Mouse (Mus musculus): ENCODE results near the gene Tcte1. TPM values are rescaled to one million over a fixed set of nuclear protein-coding genes. Genes with fewer than 3 reads are reported as not detected.

The Tcte1 gene
- polyA plus RNA-seq, 1 experiment, result not detected

- H3K4me1 ChIP-seq (ENCODE audit: control insufficient read depth, insufficient read depth, insufficient read length, low read length), result peaks cover 10% of the 10 kb centered on the region
- no peak overlapping the region for H3K4me3 ChIP-seq (ENCODE audit: insufficient read depth, low read depth, low read length)
- no peak overlapping the region for H3K27ac ChIP-seq (replicated peaks; ENCODE audit: low read depth, low read length)
These were observed 55.0 kb downstream of the Tcte1 start for GRCm38 (mm10) chr17:45578242-45578641.

- H3K4me3 ChIP-seq (ENCODE audit: insufficient read depth, low read depth, low read length), result no peak overlapping the region
- H3K4me1 ChIP-seq (ENCODE audit: control insufficient read depth, insufficient read depth, insufficient read length, low read length), result peaks cover 13% of the 10 kb centered on the region
- H3K27ac ChIP-seq (replicated peaks; ENCODE audit: low read depth, low read length), result no peak overlapping the region
These were observed 55.6 kb downstream of the Tcte1 start for GRCm38 (mm10) chr17:45578843-45579242.

- no peak overlapping the region for H3K27ac ChIP-seq (replicated peaks; ENCODE audit: low read depth, low read length)
- H3K4me3 ChIP-seq (ENCODE audit: insufficient read depth, low read depth, low read length), result no peak overlapping the region
- H3K4me1 ChIP-seq (ENCODE audit: control insufficient read depth, insufficient read depth, insufficient read length, low read length), result peaks cover 13% of the 10 kb centered on the region
These were observed 56.3 kb downstream of the Tcte1 start for GRCm38 (mm10) chr17:45579554-45579953.

DNA sequence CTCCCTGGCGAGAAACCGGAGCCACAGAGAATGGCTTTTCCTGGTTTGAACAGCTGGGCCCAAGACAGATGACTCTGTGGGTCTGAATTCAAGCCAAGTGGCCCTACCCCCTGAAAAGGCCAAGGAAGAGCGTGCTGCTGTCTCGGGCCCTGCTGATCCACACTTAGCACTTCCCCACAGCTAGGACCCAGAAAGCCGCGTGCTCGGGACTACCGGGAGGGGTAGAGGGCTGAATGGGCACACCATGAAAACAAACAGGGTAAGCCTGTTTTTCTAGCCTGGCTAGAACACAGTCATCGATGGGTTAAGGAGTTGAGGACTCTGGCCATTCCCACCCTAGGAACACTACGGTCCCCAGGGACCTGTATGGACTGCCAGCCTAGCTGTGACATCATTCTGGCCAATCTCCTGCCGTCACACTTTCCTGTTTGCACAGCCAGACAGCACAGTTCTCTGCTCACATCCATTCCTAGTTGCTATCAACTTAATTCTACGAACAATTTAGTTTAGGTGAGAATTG, 57.8 kb downstream of the Tcte1 start:
- H3K4me1 ChIP-seq (ENCODE audit: control insufficient read depth, insufficient read depth, insufficient read length, low read length), result peaks cover 25% of the 10 kb centered on the region
- H3K27ac ChIP-seq (replicated peaks; ENCODE audit: low read depth, low read length), result peak overlapping the region; percentile 43

DNA sequence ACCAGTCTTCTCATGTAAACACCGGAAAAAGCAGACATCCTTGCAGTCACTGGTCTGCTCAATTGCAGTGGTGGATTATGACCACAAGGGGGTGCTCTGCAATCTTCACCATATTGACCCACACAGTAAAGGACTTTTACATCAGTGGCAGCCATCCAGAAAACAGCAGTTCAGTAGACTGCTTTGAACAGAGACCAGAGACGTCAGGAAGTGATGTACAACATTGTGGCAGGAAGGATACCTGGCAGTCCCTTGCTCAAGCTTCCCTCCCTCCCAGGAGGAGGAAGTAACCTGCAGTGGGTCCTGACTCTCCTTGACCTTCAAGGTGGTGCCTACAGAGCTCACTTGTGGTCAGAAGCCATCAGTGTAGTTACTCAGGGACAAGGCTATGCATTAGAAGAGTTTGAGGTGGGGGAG, 58.3 kb downstream of the Tcte1 start:
- H3K4me1 ChIP-seq (ENCODE audit: control insufficient read depth, insufficient read depth, insufficient read length, low read length), result peaks cover 28% of the 10 kb centered on the region
- H3K27ac ChIP-seq (replicated peaks; ENCODE audit: low read depth, low read length), result no peak overlapping the region
- H3K4me3 ChIP-seq (ENCODE audit: insufficient read depth, low read depth, low read length), result no peak overlapping the region

More for the DNA sequence above, 57.8 kb downstream of the Tcte1 start:
- H3K4me3 ChIP-seq (ENCODE audit: insufficient read depth, low read depth, low read length), result no peak overlapping the region

- Histone ChIP-seq H3K27ac (replicated peaks; ENCODE audit: low read depth, low read length) (no peak overlapping the region), H3K4me1 (ENCODE audit: control insufficient read depth, insufficient read depth, insufficient read length, low read length) (peaks cover 28% of the 10 kb centered on the region), H3K4me3 (ENCODE audit: insufficient read depth, low read depth, low read length) (no peak overlapping the region)
These were observed 59.0 kb downstream of the Tcte1 start for GRCm38 (mm10) chr17:45582188-45582587.

- peaks cover 28% of the 10 kb centered on the region for H3K4me1 ChIP-seq (ENCODE audit: control insufficient read depth, insufficient read depth, insufficient read length, low read length)
- no peak overlapping the region for H3K4me3 ChIP-seq (ENCODE audit: insufficient read depth, low read depth, low read length)
- peak overlapping the region; percentile 41 for H3K27ac ChIP-seq (replicated peaks; ENCODE audit: low read depth, low read length)
These were observed 59.6 kb downstream of the Tcte1 start for GRCm38 (mm10) chr17:45582715-45583355.

GRCm38 (mm10) chr17:45584096-45584896, 61.1 kb downstream of the Tcte1 start:
- no peak overlapping the region for H3K4me3 ChIP-seq (ENCODE audit: insufficient read depth, low read depth, low read length)

GRCm38 (mm10) chr17:45584939-45585678, 61.9 kb downstream of the Tcte1 start:
- peak overlapping the region; percentile 87 for H3K27ac ChIP-seq (replicated peaks; ENCODE audit: low read depth, low read length)
- H3K4me1 ChIP-seq (ENCODE audit: control insufficient read depth, insufficient read depth, insufficient read length, low read length), result peaks cover 39% of the 10 kb centered on the region
- H3K4me3 ChIP-seq (ENCODE audit: insufficient read depth, low read depth, low read length), result no peak overlapping the region

More at GRCm38 (mm10) chr17:45584096-45584896, 61.1 kb downstream of the Tcte1 start:
- H3K4me1 ChIP-seq (ENCODE audit: control insufficient read depth, insufficient read depth, insufficient read length, low read length), result peaks cover 35% of the 10 kb centered on the region
- H3K27ac ChIP-seq (replicated peaks; ENCODE audit: low read depth, low read length), result peak overlapping the region; percentile 87

DNA sequence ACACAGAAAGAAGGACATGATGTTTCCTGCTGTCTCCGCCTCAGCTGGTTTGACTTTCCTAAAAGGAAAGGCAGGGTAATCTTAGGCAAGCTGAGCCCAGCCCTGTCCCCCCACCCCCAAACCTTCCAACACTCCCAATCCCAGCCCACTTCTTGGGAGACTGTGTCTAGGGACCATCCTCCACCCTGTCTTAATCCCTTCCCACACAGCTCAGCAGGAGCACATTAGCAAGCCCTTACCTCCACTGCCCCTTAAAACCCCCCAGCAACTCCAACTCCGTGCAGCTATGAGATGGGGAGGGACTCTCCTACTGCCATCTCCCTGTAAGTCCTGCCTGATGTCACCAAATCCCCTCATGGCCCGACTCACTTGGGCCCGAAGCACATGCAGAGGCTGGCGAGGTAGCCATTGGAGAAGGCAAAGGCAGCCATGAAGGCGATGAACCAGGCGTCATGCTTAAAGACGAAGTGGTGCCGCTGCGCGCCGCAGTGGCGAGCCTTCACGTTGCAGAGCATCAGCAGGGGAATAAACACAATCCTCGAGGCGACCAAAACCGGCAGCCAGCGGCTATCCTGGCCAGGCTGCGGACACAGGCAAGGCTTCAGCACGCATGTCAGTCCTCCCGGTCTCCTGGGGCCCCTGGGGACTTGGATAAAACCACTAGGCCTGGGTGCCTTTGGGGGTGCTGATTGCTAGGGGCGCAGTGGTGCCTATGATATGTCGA, 62.7 kb downstream of the Tcte1 start:
- Histone ChIP-seq H3K4me1 (ENCODE audit: control insufficient read depth, insufficient read depth, insufficient read length, low read length) (peaks cover 43% of the 10 kb centered on the region), H3K27ac (replicated peaks; ENCODE audit: low read depth, low read length) (peak overlapping the region; percentile 87), H3K4me3 (ENCODE audit: insufficient read depth, low read depth, low read length) (no peak overlapping the region)

GRCm38 (mm10) chr17:45586449-45586837, 63.2 kb downstream of the Tcte1 start:
- Histone ChIP-seq H3K4me3 (ENCODE audit: insufficient read depth, low read depth, low read length) (no peak overlapping the region), H3K27ac (replicated peaks; ENCODE audit: low read depth, low read length) (no peak overlapping the region), H3K4me1 (ENCODE audit: control insufficient read depth, insufficient read depth, insufficient read length, low read length) (peaks cover 48% of the 10 kb centered on the region)

DNA sequence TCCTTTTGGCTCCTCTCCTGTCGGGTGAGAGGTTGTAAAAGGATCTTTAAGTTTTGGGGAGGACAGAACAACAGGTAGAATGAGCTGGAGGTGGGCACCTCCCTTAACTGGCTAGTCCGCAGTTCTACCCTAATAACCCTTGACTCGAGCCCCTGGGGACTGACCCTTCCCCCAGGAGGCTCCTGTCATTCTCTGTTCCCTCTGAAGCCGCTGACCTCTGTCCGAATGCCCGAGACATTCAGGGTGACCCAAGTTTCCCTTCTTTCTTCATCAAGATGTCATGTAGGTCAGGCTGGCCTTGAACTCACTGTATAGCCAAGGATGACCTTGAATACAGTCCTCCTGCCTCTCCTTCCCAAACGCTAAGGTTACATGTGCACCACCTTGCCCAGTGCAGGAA, 65.1 kb downstream of the Tcte1 start:
- no peak overlapping the region for H3K4me3 ChIP-seq (ENCODE audit: insufficient read depth, low read depth, low read length)
- H3K4me1 ChIP-seq (ENCODE audit: control insufficient read depth, insufficient read depth, insufficient read length, low read length), result peaks cover 56% of the 10 kb centered on the region
- peak overlapping the region; percentile 84 for H3K27ac ChIP-seq (replicated peaks; ENCODE audit: low read depth, low read length)

- Histone ChIP-seq H3K4me3 (ENCODE audit: insufficient read depth, low read depth, low read length) (no peak overlapping the region), H3K27ac (replicated peaks; ENCODE audit: low read depth, low read length) (peak overlapping the region; percentile 84), H3K4me1 (ENCODE audit: control insufficient read depth, insufficient read depth, insufficient read length, low read length) (peaks cover 61% of the 10 kb centered on the region)
These were observed 66.0 kb downstream of the Tcte1 start for GRCm38 (mm10) chr17:45589236-45589635.

- peaks cover 58% of the 10 kb centered on the region for H3K4me1 ChIP-seq (ENCODE audit: control insufficient read depth, insufficient read depth, insufficient read length, low read length)
- peak overlapping the region; percentile 84 for H3K27ac ChIP-seq (replicated peaks; ENCODE audit: low read depth, low read length)
- no peak overlapping the region for H3K4me3 ChIP-seq (ENCODE audit: insufficient read depth, low read depth, low read length)
These were observed 66.6 kb downstream of the Tcte1 start for GRCm38 (mm10) chr17:45589844-45590243.

Measured in brown adipose tissue, adult 24 weeks (tissue).